Mouse (Mus musculus): ENCODE results near the gene Bcl7a.

The Bcl7a gene

DNA sequence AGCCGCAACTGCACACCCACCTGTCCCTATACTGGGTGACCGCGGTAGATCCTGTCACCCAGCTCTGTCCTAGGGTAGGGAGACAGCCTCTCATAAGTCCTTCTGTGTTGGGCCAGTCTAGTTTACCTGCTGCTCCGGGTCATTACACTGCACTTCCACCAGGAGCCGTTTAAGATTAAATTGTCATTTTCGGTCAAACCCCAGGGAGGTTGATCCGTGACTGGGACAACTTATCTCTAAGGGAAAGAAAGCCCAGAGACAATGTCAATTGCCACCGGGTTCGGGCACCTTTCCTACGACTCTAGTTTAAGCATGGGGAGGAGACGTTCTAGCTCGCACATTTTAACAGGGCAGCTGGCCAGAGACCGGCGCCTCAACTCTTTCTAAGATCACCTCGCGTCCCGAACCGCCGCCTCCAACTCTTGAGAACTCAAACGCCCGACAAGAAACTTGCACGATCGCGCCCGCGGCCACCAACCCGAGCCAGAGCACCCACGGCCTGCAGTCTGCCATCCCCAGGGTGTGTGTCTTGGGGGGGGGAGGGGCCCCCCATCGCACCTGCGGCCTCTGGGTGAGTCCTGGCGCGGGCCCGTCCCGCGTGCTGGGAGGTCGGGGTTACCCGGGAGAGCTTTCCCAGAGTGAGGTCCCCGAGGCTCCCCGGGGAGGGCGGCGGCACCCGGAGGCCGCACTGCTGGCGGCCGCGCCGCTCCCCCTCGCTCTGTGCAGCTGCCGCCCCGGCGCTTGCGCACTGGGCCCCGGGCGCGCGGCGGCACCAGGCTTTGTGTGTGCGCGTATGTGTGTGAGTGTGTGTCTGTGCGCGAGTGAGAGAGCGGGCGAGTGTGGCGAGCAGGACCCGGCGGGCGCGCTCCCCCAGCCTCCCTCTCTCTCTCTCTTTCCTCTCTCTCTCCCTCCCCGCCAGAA, at the start of gene Bcl7a:
Bcl7a (plus strand) TSS at position 128 of the 921 bp plus-strand sequence.
- peak; percentile 93 for DNase-seq (ENCODE audit: low spot score)

DNA sequence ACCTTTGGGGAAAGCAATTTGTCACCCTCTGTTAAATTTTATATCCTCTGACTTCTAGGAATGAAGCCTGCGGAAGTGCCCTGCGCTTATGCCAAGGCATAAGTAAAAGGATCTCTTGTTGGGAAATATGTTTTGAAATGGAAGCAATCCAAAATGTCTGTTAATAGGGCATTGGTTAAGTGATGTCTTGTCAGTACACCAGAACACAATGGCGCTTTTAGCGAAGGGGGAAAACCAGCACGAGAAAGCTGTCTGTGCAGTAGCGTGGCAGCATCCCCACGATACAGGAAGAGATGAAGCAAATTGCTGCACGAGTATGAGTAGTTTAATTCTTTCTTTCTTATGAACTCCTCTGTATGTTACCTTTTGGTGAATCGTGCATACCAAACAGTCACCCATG, 49.0 kb upstream of the Bcl7a start:
- no peak for DNase-seq (ENCODE audit: low spot score)

DNA sequence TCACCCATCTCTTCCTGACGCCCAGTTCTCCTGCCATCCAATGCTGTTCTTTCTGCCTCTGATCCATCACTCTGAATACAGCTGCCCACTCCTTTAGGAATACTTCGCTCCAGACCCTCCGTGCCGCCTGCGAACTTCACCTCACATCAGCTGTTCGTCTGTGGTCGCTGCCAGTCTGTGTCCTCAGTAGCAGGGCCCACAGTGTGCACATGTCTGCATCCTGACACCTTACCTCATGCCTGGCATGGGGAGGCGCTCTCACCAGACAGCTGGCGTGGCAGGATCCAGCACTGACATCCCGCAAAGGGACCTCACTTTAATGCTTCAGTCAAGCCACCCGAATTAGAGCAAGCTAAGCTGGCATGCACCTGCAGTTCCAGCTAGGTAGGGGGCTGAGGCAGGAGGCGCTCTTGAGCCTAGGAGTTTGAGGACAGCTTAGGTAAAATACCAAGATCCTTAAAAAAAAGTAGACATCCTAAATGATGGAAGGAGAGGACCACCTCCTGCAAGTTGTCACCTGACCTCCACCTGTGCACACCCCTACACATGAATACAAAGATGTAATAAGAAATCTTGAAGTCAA, 47.3 kb upstream of the Bcl7a start:
- DNase-seq (ENCODE audit: low spot score): peak; percentile 59

DNA sequence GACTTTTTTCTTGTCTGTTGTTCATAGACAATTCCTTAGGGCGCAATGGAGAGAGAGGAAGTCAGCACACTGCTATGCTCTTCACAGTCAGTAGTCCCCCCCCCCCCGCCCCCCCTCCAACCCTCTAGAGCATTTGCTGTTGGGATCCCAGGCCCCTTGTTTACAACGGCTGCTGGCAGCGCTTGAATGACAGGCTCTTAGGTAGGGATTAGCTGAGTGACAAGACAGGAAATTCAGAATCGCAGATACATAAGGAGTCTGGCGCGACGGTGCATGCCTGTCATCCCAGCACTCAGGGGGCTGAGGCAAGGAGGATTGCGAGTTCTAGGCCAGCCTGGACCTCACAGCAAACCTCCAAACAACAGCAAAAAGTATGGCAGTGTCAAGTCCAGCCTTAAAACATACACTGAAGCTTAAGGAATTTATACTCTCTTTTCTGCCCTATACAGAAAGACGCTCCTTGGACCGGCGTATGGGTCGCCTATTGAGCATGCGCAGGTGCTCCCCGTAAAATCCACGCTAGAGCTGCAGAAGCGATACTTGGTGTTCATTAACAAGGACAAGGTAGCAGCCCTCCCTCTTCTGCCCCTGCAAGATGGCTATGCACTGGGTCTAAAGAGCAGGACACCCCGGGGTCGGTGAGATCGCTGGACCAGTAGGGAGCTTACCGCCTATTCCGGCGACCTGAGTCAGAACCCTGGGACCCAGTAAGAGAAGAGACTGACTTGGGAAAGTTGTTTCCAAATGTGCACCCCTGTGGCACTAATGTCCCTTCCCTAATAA, 46.5 kb upstream of the Bcl7a start:
- DNase-seq (ENCODE audit: low spot score): no peak

DNA sequence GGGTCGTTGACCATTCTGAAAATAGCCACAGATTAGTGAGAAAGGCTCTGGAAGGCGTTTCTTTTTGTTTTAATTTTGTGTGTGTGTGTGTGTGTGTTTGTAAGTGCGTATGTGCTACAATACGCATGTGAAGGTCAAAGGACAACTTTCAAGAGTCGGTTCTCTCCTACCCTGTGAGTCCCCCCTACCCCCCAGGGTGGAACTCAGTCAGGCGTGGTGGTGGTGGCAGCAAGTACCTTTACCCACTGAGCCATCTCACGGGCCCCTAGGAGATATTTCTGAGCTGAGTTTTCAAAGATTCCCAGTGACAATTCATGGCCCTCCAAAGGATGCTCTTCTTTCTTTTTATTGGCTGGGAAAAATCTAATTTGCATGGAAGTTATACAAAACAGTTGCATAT, 45.8 kb upstream of the Bcl7a start:
- no peak for DNase-seq (ENCODE audit: low spot score)

DNA sequence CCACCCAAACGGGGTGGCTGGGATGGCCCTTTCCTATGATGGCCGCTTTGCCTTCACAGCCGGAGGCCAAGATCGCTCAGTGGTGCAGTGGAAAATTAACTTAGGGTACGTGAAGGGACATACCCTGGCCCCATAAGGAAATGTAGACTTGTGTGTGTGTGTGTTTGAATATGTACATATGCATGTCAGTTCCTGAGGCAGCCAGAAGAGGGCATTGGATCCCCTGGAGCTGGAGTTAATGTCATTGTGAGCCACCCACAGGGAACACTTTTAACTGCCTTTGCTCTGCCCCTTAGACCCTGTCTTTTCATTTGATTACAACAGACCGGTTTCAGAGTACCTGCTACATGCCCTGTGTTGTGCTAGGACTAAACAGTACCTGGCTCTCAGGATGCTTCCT, 45.1 kb upstream of the Bcl7a start:
- DNase-seq (ENCODE audit: low spot score): peak; percentile 36

DNA sequence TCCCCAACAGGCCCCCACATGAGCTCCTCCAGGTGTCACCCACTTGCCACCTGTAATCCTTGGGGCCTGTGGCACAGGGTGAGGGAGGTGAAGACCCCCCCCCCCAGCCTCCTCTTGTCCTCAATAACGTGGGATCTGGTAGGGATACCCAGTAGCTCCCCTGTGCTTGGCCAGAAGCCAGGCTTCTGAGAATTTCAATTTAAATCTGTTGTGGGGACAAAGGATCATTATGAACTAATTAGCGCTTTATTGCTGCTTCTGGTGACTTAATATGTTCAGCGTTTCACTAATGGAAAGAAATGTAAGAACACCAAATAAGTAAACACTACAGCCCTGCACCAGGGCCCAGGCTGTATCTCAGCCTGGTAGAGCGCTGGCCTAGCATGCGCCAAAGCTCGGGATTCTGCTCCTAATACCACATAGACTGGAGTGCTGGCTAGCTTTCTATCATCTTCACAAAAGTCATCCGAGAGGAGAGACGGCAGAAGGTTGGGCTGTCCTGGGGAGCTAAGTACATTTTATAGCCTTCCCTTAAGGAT, 43.1 kb upstream of the Bcl7a start:
- no peak for DNase-seq (ENCODE audit: low spot score)

DNA sequence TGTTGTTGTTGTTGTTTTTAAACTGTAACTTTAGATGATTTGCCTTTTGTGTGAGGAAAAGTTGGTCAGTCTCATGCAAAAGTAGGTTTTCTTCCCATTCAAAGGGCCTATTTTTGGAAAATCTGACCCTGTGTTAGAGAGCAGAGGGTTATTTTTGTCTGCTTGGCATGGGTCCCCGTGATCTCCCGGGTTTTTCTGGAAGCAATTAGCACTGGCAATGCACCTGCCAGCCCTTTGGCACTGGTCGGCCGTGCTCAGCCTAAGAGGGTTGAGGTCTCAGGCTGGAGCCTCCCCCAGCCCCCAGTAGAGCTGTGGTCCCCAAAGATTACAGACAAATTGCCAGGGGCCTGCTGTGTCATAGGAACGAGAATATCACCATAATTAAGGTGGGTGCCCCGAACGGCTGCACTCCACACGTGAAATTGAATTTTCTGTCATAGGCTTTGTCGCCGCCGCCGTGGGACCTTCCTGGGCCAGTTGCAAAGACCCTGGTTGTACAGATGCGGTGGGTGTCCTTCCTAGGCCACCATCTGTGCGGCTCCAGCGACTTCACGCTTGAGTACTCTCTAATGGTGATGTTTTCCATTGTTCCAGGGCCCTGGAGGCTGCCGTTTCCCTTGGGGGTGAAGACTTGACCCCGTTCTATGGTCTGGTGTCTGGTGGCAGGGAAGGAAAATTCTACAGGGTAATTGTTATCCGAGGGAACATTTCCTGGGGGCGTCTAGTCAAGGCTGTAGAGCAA, 41.7 kb upstream of the Bcl7a start:
- peak; percentile 80 for DNase-seq (ENCODE audit: low spot score)

DNA sequence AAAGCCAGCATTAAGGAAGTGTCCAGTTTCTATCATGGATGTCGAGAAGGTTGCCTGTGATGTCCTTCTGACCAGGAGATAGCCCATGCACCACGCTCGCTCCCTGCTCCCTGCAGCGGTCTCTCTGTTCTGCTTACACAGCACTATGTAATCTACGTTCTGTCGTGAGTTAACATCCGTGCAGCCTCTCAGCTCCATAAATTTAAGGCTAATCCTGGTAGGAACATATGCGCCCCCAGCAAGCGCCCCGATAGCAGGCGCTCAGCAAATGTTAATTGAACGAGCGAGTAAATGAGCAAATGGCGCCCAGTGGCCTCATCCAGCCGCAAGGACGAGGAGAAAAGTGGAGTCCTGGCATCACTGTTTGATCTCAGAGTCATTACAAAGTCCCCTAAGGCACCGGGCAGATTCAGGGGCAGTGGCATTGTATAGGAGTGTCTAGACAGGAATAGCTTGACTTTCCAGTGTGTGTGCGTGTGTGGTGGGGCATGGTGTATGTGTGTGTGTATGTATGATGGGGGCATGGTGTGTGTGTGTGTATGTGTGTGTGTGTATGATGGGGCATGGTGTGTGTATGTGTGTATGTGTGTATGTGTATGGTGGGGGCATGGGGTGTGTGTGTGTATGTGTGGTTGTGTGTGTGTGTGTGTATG, 35.9 kb upstream of the Bcl7a start:
- DNase-seq (ENCODE audit: low spot score): no peak

DNA sequence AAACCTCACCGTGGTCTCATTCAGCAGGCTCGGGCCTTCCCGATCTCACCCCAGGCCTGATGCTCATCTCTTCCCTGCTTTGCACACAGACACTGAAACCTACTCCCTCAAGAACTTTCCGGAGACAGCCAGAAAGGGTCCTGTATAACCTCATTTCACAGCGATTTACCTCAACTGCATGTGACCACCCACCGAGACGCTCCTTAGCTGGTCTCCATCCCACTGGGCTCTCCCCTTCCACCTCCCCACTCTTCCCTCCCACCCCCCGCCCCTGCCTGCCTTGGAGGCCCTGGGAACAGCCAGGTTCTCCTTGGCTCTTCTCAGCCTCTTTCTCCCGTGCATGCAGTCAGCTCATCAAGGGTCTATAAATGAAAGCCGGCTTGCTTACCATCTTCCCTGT, 33.8 kb upstream of the Bcl7a start:
- no peak for DNase-seq (ENCODE audit: low spot score)

DNA sequence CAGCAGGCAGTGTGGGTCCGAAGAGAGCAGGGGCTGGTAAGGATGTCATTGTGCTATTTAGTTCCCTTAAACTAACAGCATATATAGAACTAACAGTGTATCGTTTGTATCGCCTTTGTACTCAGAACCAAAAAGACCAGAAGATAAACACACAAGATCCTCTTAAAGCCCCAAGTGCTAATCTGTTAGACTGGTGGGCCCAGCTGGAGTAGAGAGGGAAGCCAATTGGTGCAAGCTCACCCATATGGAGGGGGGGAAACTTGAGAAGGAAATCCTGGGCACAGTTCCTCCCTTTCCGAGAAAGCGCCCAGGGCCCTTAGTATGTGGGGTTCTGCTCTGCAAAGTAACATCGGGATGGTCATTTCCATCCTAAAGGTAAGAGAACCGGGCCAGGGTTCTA, 33.4 kb upstream of the Bcl7a start:
- no peak for DNase-seq (ENCODE audit: low spot score)

DNA sequence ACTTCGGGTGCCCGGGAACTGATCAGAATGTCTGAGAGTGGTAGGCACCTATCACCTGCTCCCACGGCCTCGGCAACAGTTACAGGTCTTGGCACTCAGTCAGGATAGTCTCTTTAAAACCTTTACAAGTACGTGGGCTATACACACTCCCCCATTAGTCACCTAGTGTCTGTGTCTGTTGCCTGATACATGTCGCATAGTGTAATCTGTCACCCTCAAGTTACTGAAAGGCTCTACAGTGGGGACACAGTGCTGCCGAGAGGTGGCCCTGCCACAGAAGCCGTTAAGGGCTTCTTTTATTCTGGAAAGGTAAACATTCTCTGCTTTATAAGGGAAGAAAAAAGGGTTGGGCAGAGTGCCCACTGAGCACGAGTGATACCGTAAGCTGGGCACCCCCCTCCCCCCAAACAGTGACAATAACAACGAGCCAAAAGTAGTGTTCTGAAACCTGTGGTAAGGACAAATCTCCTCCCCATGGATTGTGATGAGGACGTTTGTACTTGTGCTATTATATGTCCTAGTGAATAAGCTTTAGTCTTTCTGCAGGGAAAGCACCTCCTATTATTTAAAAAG, 30.5 kb upstream of the Bcl7a start:
- DNase-seq (ENCODE audit: low spot score): no peak

DNA sequence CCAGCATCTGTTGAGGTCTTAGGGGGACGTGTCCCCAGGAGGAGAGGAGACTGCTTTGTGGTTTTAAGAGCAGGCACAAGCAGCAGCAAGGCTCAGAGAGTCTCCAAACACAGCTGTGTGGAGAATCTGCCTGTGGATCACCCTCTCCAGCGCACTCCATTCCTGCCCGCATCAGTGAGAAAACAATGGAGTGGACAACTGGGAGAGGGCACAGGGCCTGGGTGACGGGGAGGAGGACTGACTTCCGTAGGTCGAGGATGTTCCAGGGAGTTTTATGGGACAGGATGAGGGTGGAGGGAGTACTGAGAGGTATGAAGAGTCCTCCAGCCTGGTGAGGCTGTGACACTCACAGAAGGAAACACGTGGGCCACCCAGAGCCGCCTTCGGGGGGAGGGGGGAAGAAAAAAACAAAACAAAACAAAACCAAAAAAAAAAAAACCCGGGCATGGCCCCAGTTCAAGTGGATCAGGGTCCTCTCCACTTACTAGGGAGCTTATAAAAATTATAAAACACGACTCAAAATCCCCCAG, 29.7 kb upstream of the Bcl7a start:
- no peak for DNase-seq (ENCODE audit: low spot score)

DNA sequence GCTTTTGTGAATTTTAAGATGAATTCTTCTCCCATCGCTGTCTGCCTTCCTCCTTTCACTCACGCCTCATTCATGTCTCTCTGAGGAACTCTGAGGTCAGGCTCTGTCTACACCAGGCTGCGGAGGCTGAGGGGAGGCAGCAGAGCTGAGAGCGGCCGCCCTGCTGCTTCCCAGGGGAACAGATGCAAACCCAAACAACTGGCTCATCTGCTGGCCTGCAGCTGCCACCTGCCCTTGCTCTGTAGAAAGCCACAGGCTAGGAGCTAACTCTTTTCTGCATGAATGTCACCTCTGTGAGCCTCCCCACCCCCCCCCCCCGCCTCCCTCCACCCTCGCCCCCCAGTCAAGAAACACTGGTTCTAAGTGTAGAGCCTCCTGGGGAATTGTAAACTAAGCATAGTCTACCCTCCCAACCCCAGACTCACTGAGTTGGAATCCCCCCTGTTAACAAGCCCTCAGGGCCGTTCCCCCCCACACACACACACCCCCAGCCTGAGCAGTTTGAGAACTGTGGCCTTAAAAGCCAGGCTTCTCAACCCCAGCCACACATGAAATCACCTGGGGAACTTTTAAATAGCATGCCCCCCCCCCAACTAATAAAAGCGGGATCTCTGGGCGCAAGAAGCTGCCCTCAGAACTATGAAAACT, 28.3 kb upstream of the Bcl7a start:
- peak; percentile 52 for DNase-seq (ENCODE audit: low spot score)

DNA sequence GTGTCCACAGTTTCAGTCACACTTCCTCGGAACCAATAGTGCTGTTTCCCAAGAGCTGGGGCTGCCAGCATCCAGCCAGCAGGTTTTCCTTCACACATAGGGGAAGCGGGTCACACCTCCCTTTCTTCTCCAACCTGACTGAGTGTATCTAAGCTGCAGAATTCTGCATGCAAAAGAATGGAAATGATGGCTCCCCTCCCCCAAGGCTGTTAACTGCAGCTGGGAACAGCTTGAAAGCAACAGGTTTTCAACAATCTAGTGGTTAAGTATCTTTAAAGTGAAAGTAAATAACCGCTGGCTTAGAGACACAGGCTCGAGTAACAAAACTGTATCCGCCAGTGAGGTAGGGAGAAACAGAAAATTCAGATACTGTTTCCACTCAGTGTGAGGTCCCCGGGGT, 25.6 kb upstream of the Bcl7a start:
- peak; percentile 28 for DNase-seq (ENCODE audit: low spot score)

DNA sequence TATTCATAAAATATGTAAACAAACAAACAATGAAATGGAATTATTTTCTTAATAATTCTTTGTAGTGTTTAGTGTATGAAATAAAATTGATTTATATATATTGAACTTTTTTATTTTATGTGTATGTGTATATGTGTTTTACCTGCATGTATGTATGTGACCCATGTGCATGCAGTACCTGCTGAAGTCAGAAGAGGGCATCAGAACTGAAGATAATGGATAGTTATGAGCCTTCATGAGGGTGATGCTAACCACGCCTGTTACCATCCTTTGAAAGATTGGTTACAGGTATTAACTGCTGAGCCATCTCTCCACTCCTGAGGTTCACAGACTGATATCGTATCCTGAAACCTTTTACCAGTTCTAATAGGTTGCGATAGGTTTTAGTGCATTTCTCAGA, 23.5 kb upstream of the Bcl7a start:
- no peak for DNase-seq (ENCODE audit: low spot score)

DNA sequence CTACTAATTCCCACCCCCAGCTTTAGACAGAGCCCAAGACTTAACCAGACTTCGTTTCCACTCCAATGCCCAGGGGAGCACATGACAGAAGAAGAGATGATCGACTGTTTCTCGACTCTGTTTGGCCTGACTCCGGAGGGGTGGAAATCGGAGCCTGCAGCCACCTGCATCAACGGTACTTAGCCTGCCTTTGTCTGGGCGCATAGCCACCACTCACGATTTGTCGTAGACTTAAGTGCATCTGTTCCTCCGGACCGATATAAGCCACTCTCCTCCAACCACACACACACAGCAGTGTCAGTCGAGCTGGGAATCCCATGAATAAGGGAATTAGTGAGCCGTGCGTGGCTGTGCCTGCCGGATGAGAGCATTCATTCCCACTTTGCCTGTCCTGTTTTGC, 19.4 kb upstream of the Bcl7a start:
- DNase-seq (ENCODE audit: low spot score): peak; percentile 50

DNA sequence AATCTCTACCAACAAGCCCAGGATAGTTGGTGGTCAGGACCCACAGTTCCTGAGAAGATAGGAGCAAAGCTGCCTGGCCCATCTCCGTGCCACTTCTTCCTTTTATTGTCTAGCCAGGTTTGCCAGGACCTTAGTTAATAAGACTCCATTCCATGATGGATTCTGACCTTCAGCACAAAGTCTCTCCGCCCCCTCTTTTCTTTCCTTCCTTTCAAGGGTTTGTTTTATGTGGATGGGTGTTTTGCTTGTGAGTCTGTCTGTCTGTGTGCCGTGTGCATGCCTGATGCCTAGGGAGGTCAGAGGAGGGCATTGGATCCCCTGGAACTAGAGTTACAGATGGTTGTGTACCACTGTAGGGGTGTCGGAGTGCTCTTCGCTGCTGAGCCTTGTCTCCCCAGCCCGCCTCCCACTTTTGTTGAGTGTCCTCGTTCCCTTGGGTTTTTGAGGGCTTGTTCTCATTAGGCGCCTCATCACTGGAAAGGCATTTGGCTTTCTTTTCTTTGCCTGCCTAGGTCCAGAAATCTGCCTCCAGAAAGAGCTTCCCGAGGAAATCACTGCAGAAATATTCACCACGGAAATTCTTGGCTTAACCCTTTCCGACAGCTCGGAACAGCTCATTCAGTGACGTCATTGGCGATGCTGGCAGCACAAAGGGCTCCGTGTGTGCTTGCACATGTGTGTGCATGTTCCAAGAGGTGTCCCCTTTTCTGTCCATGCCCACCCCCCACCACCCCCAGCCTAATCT, 17.5 kb upstream of the Bcl7a start:
- DNase-seq (ENCODE audit: low spot score): no peak

DNA sequence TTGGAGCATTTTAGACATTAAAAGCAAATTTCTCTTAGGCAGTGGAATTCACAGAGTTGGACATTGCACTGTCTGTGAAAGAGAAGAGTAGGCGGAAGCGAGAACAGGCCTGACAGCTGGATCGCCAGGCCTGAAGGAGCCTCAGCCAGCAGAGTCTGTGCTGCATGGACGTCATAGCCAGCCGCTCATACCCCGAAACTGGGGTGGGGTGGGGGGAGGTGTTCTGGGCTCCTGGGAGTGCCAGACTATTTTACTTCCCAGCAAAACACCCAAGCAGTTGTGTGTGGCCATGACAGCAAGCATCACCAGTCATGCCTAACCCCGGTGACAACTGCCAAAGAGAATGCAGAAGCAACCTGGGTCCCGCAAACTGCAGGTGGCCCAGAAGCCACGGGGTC, 16.9 kb upstream of the Bcl7a start:
- no peak for DNase-seq (ENCODE audit: low spot score)

DNA sequence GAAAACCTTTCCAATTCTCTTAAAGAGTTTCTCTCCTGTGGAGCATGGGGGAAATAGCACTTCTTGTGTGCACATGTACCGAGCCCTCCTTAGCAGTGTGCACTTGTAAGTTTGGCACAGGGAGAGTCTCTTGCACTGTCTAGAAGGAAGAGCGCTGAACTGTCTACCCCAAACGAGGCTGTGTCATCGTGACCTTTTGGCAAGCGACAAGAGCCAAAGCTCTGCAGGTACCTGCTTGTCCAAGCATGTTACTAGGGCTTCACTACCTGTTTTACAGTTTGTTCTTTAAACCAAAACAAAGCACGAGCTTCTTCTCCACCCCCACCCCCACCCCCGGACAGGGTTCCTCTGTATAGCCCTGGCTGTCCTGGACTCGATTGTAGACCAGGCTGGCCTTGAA, 15.9 kb upstream of the Bcl7a start:
- no peak for DNase-seq (ENCODE audit: low spot score)
